Mouse (Mus musculus): Measurements from ENCODE around the gene Tnfrsf4.

Gene Tnfrsf4

DNA sequence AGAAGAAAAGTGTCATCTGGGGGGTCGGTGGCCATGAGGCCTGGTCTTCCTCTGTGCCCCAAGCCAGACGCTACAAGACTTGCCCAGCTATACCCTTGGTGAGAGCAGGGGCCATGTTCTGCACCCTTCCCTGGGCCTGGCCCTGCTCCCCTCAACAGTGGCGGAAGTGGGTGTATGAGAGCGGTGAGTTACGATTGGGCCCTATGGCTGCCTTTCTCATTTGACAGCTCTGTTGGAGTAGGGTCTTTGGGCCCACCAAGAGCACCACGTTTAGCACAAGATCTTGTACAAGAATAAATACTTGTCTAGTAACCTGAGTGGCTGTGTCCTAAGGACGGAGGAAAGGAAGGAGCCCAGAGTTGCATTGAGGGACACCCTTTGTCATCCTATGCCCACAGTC is 14.9 kb downstream of the Tnfrsf4 start:
- no peak for DNase-seq (ENCODE audit: low spot score)

DNA sequence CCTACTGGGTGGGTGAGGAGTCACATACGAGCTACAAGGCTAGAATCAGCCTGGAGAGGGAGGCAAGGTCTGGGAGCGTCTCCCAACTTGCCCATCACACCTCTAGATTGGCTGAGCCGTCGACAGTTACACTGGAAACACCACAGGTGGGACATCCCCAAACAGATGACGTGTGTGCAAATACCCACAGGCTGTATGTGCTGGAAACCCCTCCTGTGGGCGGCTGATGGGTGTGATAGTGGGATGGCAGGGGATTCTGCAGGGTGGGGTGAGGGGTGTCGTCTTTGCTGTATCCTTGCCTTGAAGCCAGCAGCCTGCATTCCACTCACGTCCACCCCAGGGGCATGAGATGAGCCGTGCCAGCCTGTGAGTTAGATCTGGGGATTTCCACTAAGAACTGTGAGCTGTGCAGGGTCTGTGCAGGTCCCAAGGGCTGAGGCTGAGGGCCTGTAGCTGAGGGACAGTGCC is 17.0 kb downstream of the Tnfrsf4 start:
- no peak for DNase-seq (ENCODE audit: low spot score)

DNA sequence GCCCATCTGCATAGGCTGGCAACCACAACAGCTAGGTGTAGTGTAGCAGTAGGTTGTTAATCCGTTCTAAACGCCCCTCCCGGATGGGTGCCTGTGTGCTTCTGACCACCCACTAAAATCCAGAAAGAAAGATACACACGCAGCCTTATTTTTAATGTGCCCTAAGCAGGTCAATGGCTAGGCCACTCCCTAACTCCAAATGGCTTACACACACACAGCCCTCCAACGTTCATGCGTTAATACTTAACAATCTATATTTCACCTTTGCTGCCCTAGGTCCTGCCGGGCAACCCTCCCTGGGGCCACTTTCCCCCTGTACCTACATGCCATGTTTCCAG is 17.6 kb downstream of the Tnfrsf4 start:
- no peak for DNase-seq (ENCODE audit: low spot score)

DNA sequence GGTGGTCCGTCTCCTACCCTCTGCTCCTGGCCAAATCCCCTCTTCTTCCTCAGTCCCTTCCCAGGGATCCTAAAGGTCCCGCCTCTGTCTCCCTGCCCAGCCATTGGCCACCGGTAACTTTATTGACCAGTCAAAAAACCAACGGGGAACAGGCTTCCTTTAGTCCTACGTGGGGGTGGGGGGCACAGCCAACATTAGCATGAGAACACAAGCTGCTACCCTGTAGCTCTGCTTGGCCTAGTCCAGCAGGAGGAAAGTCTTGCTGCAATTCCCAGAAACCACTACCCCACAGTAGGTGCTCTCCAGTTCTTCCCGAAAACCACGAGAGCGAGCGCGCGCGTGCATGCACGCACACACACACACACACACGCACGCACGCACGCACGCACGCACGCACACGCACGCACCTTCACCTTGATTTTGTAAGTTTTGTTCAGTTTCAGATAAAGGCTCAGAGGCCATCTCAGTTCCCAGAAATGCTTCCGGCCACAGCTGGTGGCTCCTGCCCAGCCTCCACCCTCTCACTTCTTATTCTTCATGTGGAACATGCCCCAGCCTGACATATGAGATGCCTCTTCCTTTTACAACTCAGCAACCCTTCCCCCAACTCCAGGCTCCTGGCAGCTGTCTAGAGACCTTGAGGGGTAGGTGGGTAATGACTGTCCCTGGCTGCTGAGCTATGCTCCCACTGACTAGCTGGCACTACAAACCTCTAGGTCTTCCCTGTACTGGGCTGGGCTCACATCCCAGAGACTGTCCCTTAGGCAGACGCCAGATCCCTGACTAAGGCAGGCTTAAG is 18.1 kb downstream of the Tnfrsf4 start:
- DNase-seq (ENCODE audit: low spot score), result peak; percentile 73

DNA sequence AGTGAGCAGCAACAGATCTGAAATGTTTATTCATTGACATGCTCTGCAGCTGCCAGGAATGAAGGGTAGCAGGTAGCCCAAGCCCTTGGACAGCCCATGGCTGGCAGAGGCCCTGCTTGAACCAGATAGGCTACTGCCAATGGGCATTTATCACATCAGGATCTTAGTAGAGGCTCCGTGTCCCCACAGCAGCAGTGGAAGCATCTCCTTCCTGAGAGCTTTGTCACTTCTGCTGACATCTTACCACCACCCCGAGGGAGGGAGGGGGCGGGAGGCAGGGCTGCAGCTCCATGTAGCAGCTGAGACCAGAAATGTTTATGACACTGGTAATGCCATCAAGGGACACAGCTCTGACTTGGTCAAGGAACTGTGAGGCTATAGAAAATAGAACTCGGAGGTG is 19.2 kb downstream of the Tnfrsf4 start:
- no peak for DNase-seq (ENCODE audit: low spot score)

DNA sequence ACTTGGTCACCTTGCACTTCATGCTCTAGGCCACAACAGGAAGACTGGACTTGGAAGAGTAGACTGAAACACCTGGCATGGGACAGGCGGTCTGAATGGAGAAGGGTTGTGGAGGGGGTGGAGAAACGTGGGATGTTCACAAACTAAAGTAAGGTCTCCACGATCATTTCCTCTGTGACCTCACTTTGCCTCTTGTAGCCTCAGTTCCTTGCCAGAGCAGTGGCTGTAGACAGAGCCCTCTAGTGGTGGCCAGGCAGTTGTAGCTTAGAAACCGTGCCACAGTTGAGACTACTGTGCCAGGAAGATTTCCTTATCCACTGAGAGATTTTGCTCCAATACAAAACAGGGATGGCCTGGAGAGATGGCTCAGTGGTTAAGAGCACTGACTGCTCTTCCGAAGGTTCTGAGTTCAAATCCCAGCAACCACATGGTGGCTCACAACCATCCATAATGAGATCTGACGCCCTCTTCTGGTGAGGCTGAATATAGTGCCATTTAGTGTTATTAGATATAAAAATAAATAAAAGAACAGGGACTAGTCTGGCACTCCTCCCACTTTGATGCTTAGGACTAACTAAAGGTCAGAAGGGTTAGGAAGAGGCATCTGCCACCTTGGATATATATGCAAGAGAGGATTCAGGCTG is 20.0 kb downstream of the Tnfrsf4 start:
- no peak for DNase-seq (ENCODE audit: low spot score)

DNA sequence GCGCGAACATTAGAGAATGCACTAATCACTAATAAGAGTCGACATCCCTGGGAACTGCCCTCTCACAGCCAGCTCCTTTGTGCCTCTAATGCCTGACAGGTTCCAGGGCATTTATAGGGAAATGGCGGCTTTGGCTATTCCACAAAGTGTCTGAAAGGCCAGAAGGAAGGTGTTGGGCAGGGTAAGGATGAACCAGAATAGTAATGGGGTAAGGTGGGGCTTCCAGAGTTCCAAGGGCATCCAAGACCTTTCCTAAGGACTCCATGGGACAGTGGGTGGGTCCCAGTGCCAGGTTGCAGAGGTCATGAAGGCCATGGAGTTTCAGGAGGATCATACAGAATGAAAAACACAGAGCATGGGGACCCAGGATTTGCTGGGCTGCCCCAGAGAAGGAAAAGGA is 20.7 kb downstream of the Tnfrsf4 start:
- DNase-seq (ENCODE audit: low spot score), result no peak

DNA sequence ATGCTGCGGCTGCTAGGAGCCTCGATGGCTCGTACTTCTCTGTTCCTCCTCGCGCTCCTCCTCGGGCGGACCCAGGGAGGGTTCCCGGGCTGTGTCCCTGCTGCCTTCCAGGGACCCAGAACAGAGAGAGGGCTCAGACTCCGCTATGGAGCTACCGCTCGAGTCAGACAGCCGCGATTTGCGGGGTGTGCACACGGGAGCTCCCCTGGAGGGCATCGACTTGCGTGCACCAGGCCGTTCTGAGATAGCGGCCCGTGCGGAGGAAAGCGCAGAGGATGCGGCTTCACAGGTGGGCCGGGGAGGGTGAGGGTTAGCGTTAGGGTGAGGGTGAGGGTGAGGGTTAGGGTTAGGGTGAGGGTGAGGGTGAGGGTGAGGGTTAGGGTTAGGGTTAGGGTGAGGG is 21.3 kb downstream of the Tnfrsf4 start:
- no peak for DNase-seq (ENCODE audit: low spot score)

DNA sequence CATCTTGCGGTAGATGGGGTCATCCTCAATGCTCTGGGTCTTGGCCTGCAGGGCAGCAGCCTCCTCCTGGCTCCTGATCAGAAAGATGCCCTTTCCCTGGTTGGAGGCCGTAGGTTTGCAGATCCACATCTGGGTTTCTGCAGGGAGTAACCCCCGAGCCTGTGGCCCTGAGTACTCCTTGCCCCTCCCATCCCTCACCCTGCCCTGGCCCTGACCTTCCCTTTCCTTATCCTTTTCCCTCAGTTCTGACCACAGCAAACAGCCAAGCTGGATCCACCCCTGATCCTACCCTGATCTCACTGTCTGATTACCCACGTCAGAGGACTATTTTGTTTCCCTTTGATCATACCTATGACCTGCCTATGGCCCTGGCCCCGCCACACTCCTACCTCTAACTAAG is 31.1 kb downstream of the Tnfrsf4 start:
- DNase-seq (ENCODE audit: low spot score), result no peak

DNA sequence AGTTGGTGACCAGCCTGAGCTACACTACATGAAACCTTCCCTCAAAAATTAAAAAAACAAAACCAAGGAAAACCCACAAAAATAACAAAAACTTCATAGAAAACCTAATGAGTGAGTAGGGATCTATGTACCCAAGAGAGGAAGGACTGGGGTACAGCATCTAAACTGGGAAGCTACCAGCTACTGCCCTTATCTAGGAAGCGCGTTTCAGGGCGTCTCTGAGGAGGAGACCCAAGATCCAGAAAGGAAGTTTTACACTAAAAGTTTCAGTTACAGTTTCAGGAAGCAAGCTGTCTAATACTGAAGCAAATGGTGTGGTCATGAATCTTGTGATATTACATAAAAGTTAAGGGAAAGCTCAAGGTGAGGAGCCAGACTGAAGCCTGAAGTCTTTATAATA is 36.1 kb downstream of the Tnfrsf4 start:
- no peak for DNase-seq (ENCODE audit: low spot score)

DNA sequence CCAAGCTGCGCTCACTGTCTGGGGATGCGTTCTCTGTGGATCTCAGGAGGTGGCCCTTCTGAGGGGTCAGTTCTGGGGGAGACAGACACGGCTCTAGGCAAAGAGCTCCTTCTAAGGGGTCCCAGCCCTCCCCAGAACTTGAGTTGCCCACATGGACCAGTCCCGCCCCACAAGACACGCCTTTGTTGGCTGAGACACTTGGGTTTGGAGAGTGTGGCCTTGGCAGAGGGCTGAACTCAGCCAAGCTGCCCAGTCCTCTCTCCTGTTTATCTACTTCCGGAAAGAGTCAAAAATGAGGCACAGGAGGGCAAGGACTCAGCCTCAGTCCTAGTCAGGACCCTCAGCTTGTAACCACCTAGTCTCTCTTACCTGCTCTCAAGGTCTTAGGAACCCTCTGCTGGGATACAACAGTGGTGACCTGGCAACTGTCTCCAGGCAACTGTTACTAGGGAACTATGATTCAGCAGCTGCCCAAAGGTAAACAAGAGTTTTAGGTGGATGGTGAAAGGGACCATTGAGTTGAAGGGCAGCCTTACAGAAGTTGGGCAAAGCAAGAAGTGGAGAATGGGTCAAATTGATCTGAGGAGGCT is 36.8 kb downstream of the Tnfrsf4 start:
- DNase-seq (ENCODE audit: low spot score), result no peak

DNA sequence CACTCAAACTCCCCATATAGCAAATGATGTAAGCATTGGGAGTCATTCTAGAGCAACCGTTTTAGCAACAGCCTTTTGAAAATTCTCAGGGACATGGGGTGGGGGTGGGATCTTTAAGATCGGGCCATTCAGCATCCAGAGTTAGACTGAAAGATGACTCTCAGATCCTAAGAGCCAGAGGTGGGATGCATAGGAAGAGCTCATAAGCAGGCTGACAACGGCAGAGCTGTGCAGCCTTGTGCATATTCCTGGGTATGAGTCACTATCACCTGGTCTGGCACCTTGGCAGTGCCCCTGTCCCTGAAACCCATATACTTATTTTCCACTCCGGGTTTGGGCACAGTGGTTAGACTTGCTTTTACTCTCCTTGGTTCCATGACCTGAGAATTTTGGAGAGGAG is 39.5 kb downstream of the Tnfrsf4 start:
- no peak for DNase-seq (ENCODE audit: low spot score)

DNA sequence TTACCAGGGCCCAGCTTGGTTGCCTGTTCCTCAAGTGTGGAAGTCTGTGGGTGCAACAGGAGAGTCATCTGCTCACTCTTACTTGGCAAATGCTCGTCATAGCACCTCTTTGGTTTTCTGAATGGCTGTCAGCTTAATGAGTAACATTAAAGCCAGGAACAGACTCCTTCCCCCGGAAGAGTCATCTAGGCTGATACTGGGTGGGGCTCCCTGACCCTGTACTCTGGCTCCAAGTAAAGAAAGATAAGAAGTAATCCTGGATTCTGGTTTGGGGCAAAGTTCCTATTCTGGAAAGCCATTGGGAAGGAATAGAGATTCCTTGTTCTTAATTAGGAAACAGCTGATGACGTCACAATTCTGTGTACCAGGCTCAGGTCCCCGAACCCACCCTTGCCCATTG is 40.5 kb downstream of the Tnfrsf4 start:
- DNase-seq (ENCODE audit: low spot score), result no peak

DNA sequence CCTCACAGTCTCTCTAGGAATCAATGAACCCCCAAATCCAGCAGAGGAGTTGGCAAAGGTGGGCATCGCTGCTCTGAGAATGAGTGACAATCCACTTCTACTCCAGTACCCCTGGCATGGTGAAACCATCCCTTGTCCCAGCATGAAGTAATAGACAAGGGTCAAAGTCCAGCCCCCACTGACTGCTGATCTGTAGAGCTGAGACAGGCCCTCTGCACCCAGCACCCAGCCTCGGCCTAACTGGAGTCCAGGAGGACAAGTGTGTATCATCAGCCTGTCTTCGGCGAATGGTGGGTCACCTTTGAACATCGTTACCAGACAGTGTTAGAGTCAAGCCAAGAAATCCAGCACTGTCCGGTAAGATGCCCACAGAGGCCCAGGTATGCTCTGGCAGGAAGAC is 41.0 kb downstream of the Tnfrsf4 start:
- no peak for DNase-seq (ENCODE audit: low spot score)

DNA sequence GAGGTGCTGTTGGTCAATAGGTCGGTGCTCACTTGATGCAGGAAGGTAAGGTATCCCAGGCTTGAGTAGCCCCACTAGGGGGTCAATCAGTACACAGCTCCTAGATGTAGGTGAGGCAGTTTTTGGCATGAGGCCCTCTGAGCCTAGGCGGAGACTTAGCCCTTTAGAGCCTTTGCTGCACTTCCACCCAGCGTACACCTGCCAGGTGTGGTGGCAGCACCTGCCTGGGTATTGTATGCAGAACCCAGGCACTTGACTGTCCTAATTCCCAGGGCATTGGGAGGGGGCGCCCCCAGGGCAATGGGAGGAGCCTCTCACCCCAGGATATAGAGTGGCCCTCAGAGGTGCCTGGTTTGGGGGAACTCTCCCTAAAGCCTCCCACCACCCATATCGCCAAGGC is 41.5 kb downstream of the Tnfrsf4 start:
- no peak for DNase-seq (ENCODE audit: low spot score)

DNA sequence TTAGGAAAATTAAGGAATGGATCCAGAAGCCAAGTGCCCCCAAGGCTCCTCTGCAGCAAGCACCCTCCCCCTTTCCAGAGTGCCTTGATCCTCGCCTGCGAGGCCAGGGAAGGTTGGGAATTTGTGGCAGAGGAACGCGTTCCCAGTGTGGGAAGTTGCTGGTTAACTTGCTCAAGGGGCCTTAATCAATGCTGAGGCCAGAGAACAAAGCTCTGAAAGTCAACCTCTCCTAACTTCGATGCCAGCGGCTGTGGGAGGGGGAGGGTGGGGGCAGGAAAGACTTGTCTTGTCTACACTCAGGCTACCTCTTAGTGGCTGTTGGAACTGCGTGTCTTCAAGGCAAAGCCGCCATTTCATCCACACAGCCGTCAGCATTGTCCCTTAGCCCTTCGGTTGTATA is 44.1 kb downstream of the Tnfrsf4 start:
- no peak for DNase-seq (ENCODE audit: low spot score)

DNA sequence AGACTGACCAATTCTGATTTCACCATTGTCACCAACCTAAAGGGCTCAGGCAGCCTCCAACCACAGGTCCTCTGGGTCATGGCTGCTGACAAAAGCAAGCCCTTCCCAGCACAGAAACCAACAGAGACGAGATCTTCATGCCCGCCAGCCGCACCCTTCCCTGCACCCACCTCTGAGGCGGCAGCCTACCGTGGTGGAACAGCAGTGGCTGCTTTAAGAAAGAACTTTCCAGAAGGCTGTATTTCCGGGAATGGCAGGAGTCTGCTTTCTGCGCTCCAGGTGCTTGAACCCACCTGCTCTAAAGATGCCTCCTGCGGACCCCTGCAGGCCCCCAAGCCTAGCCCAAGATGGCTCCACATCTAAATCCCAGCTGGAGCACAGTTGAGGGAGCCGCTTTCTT is 45.2 kb downstream of the Tnfrsf4 start:
- no peak for DNase-seq (ENCODE audit: low spot score)

DNA sequence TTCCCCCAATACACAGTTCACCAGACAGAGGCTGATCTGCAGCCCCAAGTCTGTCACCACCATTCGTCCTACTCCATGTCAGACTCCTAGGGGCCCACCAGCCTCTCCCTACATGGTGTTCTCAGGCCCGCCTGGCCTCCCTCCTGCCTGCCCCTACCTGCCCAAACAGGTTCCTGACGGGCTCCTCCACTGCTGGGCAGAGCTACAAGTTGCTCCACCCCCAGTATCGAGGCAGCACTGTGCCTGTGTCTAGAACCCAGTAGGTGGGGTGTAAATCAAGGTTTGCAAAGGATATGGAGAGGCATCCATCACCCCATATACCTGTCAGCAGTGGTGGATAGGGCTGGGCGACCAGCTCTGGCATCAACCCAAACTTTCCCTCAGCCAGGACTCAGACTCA is 45.6 kb downstream of the Tnfrsf4 start, which contains the start of gene Ttll10:
Gene Ttll10, minus strand, starts transcription at position 154 of the 400 bp plus-strand sequence.
- DNase-seq (ENCODE audit: low spot score), result peak; percentile 28

DNA sequence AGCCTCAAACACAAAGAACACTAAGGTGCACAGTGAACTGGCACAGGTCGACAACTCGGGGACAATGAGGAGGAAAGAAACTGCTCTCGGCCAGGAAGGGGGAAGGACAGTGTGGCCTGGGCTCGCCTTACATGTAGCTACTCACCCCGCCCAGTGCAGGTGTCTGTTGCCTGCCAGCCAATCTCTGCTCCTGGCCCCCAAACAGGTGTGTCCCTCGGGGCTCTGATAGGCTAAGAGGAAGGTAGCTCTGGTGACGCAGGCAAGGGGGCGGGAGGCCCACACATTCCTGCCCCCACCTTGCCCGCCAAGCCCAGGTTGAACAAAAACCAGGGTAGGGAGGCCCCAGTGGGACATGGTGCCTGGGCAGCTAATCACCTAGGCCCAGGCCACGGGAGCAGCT is 46.1 kb downstream of the Tnfrsf4 start:
- peak; percentile 36 for DNase-seq (ENCODE audit: low spot score)

DNA sequence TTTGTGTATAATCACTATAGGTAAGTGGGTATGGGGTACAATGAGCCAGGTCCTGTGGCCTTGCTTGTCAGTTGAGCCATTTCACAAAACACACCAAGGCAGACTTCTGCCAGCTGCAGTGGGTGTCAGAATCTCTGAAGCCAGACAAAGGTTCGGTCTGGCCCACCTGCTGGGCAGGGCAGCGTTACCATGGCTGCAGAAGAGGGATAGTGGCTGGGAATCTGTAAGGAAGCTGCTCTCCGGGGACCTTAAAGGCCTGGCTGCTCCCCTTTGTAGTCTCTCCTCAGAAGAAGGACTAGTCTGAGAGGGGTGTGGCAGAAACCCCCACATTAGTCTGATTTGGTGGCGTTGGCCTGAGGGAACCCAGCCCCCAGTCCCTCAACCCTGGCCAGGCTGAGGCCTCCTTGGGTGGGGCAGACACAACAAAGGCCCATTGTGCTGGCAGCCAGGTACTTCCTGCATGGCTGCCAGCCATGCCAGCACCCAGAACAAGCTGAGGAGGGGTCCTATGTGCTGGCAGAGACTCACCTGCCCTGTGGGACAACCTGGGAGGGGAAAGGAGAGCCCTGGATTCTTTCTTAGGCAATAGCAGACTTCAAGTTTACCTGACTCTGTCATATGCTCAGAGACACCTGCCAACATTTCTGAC is 50.3 kb downstream of the Tnfrsf4 start:
- no peak for DNase-seq (ENCODE audit: low spot score)

DNA sequence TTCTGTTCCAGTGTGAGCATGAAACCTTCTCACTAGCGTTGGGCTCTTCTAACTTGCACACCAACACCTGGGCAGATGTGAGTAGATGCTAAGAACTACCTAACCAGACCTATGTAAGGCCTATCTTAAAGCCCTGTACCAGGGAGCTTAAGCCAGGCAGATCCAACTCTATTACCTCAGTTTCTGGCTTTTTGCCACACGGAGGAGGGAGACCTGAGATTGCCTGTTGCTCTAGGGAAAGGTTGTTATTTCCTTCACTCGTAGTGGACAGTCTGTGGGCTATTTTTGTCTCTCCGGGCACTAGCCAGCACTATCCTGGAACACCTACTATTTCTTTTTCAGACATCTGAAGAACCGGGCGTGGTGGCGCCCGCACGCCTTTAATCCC is 50.9 kb downstream of the Tnfrsf4 start:
- DNase-seq (ENCODE audit: low spot score), result no peak

DNA sequence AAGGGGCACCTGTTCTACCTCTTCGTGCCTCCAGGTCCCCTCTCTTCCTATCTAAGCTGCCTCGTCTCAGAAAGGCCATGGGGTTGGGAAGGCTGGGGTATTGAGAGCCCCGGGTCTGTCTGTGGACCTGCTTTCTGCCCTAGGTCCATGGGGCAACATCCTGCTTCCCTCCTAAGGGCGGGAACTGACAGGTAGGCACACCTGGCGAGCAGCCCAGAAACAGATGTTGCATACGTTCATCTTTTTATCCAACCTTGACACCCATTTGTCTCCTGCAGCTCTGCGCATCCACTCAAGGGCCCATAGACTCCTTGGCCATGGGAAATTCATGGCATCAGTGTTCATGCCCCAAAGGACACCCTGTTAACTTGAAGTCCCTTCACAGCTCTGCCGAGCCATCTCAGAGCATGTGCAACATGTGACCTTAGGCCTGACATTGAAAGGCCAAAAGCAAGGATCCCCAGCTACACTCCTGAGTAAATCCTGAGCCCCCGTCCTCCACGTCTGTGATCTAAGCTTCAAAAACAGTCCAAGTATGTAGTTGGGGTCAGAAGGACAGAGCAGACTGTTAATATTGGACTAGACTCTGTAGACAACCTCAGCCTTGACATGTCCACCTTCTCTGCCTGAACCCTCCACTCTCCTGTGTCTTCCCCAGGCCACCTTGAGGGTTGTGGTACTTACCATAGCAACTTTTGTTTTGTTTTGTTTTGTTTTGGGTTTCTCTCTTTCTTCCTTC is 51.7 kb downstream of the Tnfrsf4 start:
- DNase-seq (ENCODE audit: low spot score), result no peak
